In genomic region chr14:105899116-105899515, GRCm38 (mm10) we compare ENCODE assay signal across 8 mouse cellular contexts. TPM values are rescaled to one million over a fixed set of nuclear protein-coding genes. Genes with fewer than 3 reads are reported as not detected.
DNase-seq lines count a peak whose midpoint lies in the region; ATAC-seq and TF ChIP-seq lines count a peak whose summit lies in the region.

No protein-coding gene starts in this region.

- WGBS in lung, adult 2 months, result 15% methylated on average over 11 of the region's 11 CpGs
- 17% methylated on average over 11 of the region's 11 CpGs for WGBS in intestine, postnatal 0 days
- 3% methylated on average over 11 of the region's 11 CpGs for WGBS in midbrain, embryonic 11.5 days

- H3K4me2 ChIP-seq in intestine, postnatal 0 days (replicated peaks; ENCODE audit: low read depth), result peak overlapping the region; percentile 92
- H3K4me2 ChIP-seq in midbrain, embryonic 11.5 days, result peak overlapping the region; percentile 90

- H3K9me3 ChIP-seq in intestine, postnatal 0 days (ENCODE audit: control insufficient read depth), result no peaks in the 10 kb centered on the region
- H3K9me3 ChIP-seq in midbrain, embryonic 11.5 days (ENCODE audit: control insufficient read depth, low read length), result no peaks in the 10 kb centered on the region

- peak overlapping the region; percentile 18 for H3K4me3 ChIP-seq in lung, adult 2 months (replicated peaks; ENCODE audit: extremely low read depth, low read depth, low read length)
- peak overlapping the region; percentile 38 for H3K4me3 ChIP-seq in embryonic fibroblast, embryonic 13.5 days (ENCODE audit: insufficient read depth, low read length)
- peak overlapping the region; percentile 92 for H3K4me3 ChIP-seq in intestine, postnatal 0 days (ENCODE audit: low read depth, low read length)
- peak overlapping the region; percentile 77 for H3K4me3 ChIP-seq in midbrain, embryonic 11.5 days (ENCODE audit: low read depth, low read length)

- TF ChIP-seq CTCF in lung, adult 2 months (IDR thresholded peaks at IDR 0.05; ENCODE audit: insufficient read depth, low read length), result no peak
- no peak for TF ChIP-seq CTCF in embryonic fibroblast, embryonic 13.5 days (IDR thresholded peaks at IDR 0.05; ENCODE audit: borderline replicate concordance, insufficient read depth, low read length)
- TF ChIP-seq CTCF in intestine, postnatal 0 days (IDR thresholded peaks at IDR 0.05; ENCODE audit: low read depth), result no peak

- H3K4me1 ChIP-seq in lung, adult 2 months (ENCODE audit: control insufficient read depth, insufficient read depth, low read length), result peaks cover 5% of the 10 kb centered on the region
- no peaks in the 10 kb centered on the region for H3K4me1 ChIP-seq in embryonic fibroblast, embryonic 13.5 days (ENCODE audit: control insufficient read depth, insufficient read depth, low read length)
- H3K4me1 ChIP-seq in intestine, postnatal 0 days (replicated peaks; ENCODE audit: control insufficient read depth, insufficient read depth, low read length), result no peaks in the 10 kb centered on the region
- H3K4me1 ChIP-seq in midbrain, embryonic 11.5 days (ENCODE audit: control insufficient read depth, insufficient read depth, low read length), result peaks cover 7% of the 10 kb centered on the region; the same call in 1 of the 2 replicates

- no peaks in the 10 kb centered on the region for H3K36me3 ChIP-seq in intestine, postnatal 0 days (ENCODE audit: control insufficient read depth, insufficient read depth)
- no peaks in the 10 kb centered on the region for H3K36me3 ChIP-seq in midbrain, embryonic 11.5 days (ENCODE audit: control insufficient read depth, insufficient read depth, low read length)

- no peaks in the 10 kb centered on the region for H3K27me3 ChIP-seq in intestine, postnatal 0 days (replicated peaks; ENCODE audit: control insufficient read depth, insufficient read depth, low read length)
- no peaks in the 10 kb centered on the region; the same call in 1 of the 2 replicates for H3K27me3 ChIP-seq in midbrain, embryonic 11.5 days (ENCODE audit: control insufficient read depth, insufficient read depth, low read length)

- H3K27ac ChIP-seq in embryonic fibroblast, embryonic 13.5 days (ENCODE audit: insufficient read depth, low read length), result no peak overlapping the region
- no peak overlapping the region for H3K27ac ChIP-seq in intestine, postnatal 0 days (ENCODE audit: low read depth, low read length)
- H3K27ac ChIP-seq in midbrain, embryonic 11.5 days (ENCODE audit: low read depth, low read length), result no peak overlapping the region

- no peak for DNase-seq in lung, adult 2 months
- no peak for DNase-seq in lung, postnatal 14 days
- no peak for DNase-seq in midbrain, embryonic 11.5 days (ENCODE audit: low spot score, missing footprints)
- DNase-seq in layer of hippocampus, postnatal 10 days (ENCODE audit: low spot score in 2 of 2), result no peak
- no peak for DNase-seq in T-cell, adult 2 months (ENCODE audit: low spot score)

- TF ChIP-seq POLR2A in lung, adult 2 months (IDR thresholded peaks at IDR 0.05; ENCODE audit: borderline replicate concordance, extremely low read depth, low read depth, low read length), result no peak
- TF ChIP-seq POLR2A in embryonic fibroblast, embryonic 13.5 days (IDR thresholded peaks at IDR 0.05; ENCODE audit: low read depth, low read length), result no peak

- ATAC-seq in intestine, postnatal 0 days, result no peak
- ATAC-seq in midbrain, embryonic 11.5 days (ENCODE audit: low FRiP score), result no peak
- ATAC-seq in inflammation-experienced regulatory T-cells, adult 6 months, result no peak

- peak overlapping the region; percentile 87; the same call in 1 of the 2 replicates for H3K9ac ChIP-seq in intestine, postnatal 0 days (ENCODE audit: low read depth, low read length)
- peak overlapping the region; percentile 89 for H3K9ac ChIP-seq in midbrain, embryonic 11.5 days (ENCODE audit: low read length)

RNA-seq across cellular contexts. Expression of gene Spry2, which starts 2.5 kb away (rescaled TPM):
- polyA plus RNA-seq in lung, adult 2 months (2012; rRNA removed), result 27.3 and 27.8 TPM in 2 replicates
- polyA plus RNA-seq in embryonic fibroblast, embryonic 13.5 days (2011; ENCODE audit: insufficient read length, low read depth, missing spikeins), result 41.0 and 48.6 TPM in 2 replicates
- polyA plus RNA-seq in intestine, postnatal 0 days (2015; fragmentation: Nextera tagmentation; extraction: Ambion mirVana), result 36.1 and 41.1 TPM in 2 replicates
- 27.0 and 28.0 TPM in 2 replicates for polyA plus RNA-seq in midbrain, embryonic 11.5 days (2014; fragmentation: Nextera tagmentation; extraction: Ambion mirVana)
- polyA plus RNA-seq in inflammation-experienced regulatory T-cells, adult 6 months (2017; shearing (Covaris generic)), result under 1 TPM in 2 of 3 experiments, not detected in 1; 0.48 to 0.73 TPM
- total RNA-seq in layer of hippocampus, postnatal 10 days (2021), result 10 to 100 TPM; 70.6 to 72.6 TPM

Comparison
In these comparisons a context has a peak if more than half of its experiments do, and no peak if none do; other contexts are left out.
1. H3K4me3 ChIP-seq: peak in every context shown above with its lines; median percentile 92 in intestine, postnatal 0 days; 77 in midbrain, embryonic 11.5 days; 38 in embryonic fibroblast, embryonic 13.5 days; 18 in lung, adult 2 months.
2. RNA of gene Spry2, which starts 2.5 kb away (polyA plus RNA-seq): 41.0 to 48.6 TPM in embryonic fibroblast, embryonic 13.5 days, 36.1 to 41.1 TPM in intestine, postnatal 0 days, 27.0 to 28.0 TPM in midbrain, embryonic 11.5 days and 27.3 to 27.8 TPM in lung, adult 2 months; 0.48 to 0.73 TPM in inflammation-experienced regulatory T-cells, adult 6 months; every median in the first group is over 10 times any median in the second.